Mouse (Mus musculus) liver, postnatal 0 days (tissue): Measurements from ENCODE around the gene Themis. TPM values are rescaled to one million over a fixed set of nuclear protein-coding genes. Genes with fewer than 3 reads are reported as not detected.

Source experiments
- ATAC-seq: fragments of 200-750 bp; cut with Nextera tagmentation; 2 replicates; pipeline ENCODE4 v1.8.0; 2017; ENCODE audit warnings: mild to moderate bottlenecking, moderate library complexity
- DNase-seq: peaks from one replicate; pipeline ENCODE4 v3.0.0-alpha.2; 2016
- H3K27ac ChIP-seq: fragments of 300-500 bp; sonication (generic); 2 replicates; pipeline ENCODE4 v1.5.1; 2014; ENCODE audit warnings: antibody characterized with exemption, moderate library complexity, mild to moderate bottlenecking, low read depth
- H3K27me3 ChIP-seq: fragments of 300-500 bp; sonication (generic); 2 replicates; pipeline ENCODE4 v1.6.1; 2014; ENCODE audit warnings: low read length, control low read depth, mixed read lengths; ENCODE audit not compliant: insufficient read depth
- H3K36me3 ChIP-seq: fragments of 300-500 bp; sonication (generic); replicated peaks from 2 replicates; pipeline ENCODE4 v1.6.1; 2014; ENCODE audit warnings: mild to moderate bottlenecking, control low read depth, low read length, moderate library complexity, mixed read lengths; ENCODE audit not compliant: insufficient read depth
- H3K4me1 ChIP-seq: fragments of 300-500 bp; sonication (generic); 2 replicates; pipeline ENCODE4 v1.6.1; 2014; ENCODE audit warnings: antibody characterized with exemption, mild to moderate bottlenecking, control low read depth; ENCODE audit not compliant: insufficient read depth
- H3K4me2 ChIP-seq: fragments of 300-500 bp; sonication (generic); 2 replicates; pipeline ENCODE4 v1.6.1; 2014; ENCODE audit warnings: low read depth, mild to moderate bottlenecking, low read length, moderate library complexity, mixed read lengths
- H3K4me3 ChIP-seq: fragments of 300-500 bp; sonication (generic); 2 replicates; pipeline ENCODE4 v1.5.1; 2014; ENCODE audit warnings: low read depth, low read length
- H3K9ac ChIP-seq: fragments of 300-500 bp; sonication (generic); replicated peaks from 2 replicates; pipeline ENCODE4 v1.6.1; 2014; ENCODE audit warnings: mild to moderate bottlenecking, moderate library complexity
- H3K9me3 ChIP-seq: fragments of 300-500 bp; sonication (generic); 2 replicates; pipeline ENCODE4 v1.6.1; 2016; ENCODE audit warnings: mild to moderate bottlenecking, control low read depth, low read length, mixed read lengths
- CTCF ChIP-seq: sonication (generic); IDR thresholded peaks from 2 replicates; pipeline ENCODE4 v1.5.1; 2016; ENCODE audit warnings: antibody characterized with exemption, low read depth
- EP300 ChIP-seq: IDR thresholded peaks from 2 replicates; pipeline ENCODE4 v1.6.1; 2016; ENCODE audit warnings: antibody characterized with exemption, low read depth, mild to moderate bottlenecking
- WGBS: fragments of 180-500 bp; shearing (Covaris S2); extraction: QIAGEN DNeasy Blood & Tissue Kit; methylation state at CpG from one replicate; pipeline ENCODE4 v1.1.7; 2014; ENCODE audit not compliant: insufficient replicate concordance; 5-methylcytosine and 5-hydroxymethylcytosine counted together
- polyA plus RNA-seq: library from polyadenylated mRNA; unstranded; fragments of >200 nt; fragmentation: Nextera tagmentation; extraction: Ambion mirVana; gene quantifications from 2 replicates; pipeline ENCODE4 v1.2.1, GENCODE M21; 2015

Gene Themis
- polyA plus RNA-seq, 1 experiment from 2014 or later = not detected

DNA sequence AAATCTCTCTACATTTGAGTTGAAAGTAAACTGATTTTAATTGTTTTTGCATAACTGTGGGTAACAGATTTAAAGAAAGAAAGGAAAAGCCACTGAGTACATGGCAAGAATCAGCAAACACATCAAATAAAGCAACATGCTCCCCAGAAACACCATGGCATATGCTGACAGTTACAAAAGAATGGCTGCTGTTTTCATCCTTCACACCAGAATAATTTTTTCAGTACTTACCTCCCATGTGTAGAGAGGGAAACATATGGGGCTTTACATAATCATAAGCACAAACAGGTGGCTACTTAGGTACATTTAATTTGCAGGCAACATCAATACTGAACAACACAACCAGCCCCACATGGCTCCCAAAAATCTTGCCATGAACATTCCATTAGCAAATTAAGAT is 86.8 kb downstream of the Themis start:
- Histone ChIP-seq H3K9ac (no peak overlapping the region), H3K36me3 (no peaks in the 10 kb centered on the region), H3K4me3 (no peak overlapping the region), H3K27me3 (no peaks in the 10 kb centered on the region), H3K4me2 (no peak overlapping the region), H3K9me3 (no peaks in the 10 kb centered on the region), H3K4me1 (no peaks in the 10 kb centered on the region), H3K27ac (no peak overlapping the region)
- TF ChIP-seq EP300 (no peak), CTCF (no peak)
- no peak for DNase-seq
- no peak for ATAC-seq

DNA sequence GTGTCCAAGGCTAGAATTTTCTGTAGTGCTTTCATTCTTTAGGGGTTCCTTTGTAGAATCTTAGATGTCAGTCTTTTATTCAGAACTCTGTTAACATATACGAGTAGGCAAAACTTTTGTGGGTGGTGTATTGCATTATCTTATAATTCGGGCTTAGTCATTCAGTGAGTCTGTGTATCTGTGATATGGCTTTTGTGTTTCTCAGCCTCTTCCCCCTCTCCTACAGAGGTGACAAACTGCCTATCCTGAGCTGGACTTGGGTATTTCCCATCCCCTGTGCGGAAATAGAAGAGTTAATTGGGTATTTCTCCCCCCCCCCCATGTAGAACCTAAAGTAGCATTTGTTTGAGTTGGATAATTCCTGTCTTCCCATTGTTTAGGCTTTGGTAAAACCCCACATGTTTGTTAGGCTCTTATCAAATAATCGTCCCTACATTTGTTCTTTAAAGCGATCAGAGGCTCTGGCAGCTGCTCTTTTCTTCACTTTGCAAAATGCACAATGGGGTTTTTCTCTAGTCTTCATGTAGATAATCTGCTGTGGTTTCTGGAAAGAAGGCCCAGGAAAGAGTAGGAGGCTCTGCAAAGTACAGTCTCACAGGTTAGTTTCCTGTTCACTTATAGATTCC is 108.7 kb downstream of the Themis start:
- no peak for TF ChIP-seq CTCF
- TF ChIP-seq EP300 = no peak
- no peak overlapping the region for H3K9ac ChIP-seq
- no peaks in the 10 kb centered on the region for H3K9me3 ChIP-seq
- H3K27ac ChIP-seq = no peak overlapping the region
- no peak for DNase-seq
- no peak overlapping the region for H3K4me3 ChIP-seq
- ATAC-seq = no peak; the same call in 1 of the 2 replicates
- 47% methylated on average over 5 of the region's 5 CpGs for WGBS
- no peaks in the 10 kb centered on the region for H3K4me1 ChIP-seq
- H3K27me3 ChIP-seq = no peaks in the 10 kb centered on the region
- H3K36me3 ChIP-seq = no peaks in the 10 kb centered on the region
- H3K4me2 ChIP-seq = no peak overlapping the region

DNA sequence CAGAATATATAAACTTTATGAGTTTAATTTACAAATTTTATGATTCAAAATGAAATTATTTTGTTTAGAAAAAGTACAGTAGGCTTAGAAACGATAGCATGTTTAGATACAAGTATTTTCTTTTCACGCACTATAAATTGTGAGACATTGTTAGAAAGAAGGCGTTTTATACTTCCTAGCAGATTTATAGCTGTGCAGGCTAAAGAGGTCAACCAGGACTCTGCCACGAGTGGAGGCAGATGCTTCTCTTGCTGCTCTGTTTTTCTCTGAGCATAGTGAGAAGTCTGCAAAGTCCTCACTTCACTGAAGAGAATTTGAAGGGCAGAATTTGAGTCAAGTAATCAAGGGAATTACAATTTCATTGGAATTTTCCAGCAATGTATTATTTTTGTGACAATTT is 131.3 kb downstream of the Themis start:
- Histone ChIP-seq H3K36me3 (no peaks in the 10 kb centered on the region), H3K9ac (no peak overlapping the region)

DNA sequence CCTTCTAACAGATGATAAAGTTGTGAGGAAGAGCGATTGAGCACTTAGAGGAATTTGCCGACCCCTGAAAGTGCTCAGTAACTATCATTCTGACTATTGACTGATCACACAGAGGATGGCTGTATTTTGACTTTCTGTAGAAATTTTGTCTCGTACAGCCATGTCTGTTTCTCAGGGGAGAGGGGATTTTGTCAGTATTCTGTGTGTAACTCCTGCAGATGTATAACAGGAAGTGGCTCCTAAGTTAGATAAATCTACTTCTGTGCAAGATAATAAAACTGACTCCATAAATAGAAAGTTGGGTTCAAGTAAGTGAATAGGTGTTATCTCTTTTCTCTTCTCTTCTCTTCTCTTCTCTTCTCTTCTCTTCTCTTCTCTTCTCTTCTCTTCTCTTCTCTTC is 137.0 kb downstream of the Themis start:
- 63% methylated on average over 3 of the region's 3 CpGs for WGBS
- no peak overlapping the region for H3K4me2 ChIP-seq
- H3K9ac ChIP-seq = no peak overlapping the region
- no peaks in the 10 kb centered on the region for H3K4me1 ChIP-seq
- ATAC-seq = no peak
- H3K9me3 ChIP-seq = no peaks in the 10 kb centered on the region
- H3K27me3 ChIP-seq = no peaks in the 10 kb centered on the region
- DNase-seq = no peak
- no peaks in the 10 kb centered on the region for H3K36me3 ChIP-seq
- no peak for TF ChIP-seq CTCF
- TF ChIP-seq EP300 = no peak
- no peak overlapping the region for H3K27ac ChIP-seq
- H3K4me3 ChIP-seq = no peak overlapping the region

More for the DNA sequence above, 131.3 kb downstream of the Themis start:
- H3K9me3 ChIP-seq = no peaks in the 10 kb centered on the region
- DNase-seq (no peak), ATAC-seq (no peak)
- H3K27me3 ChIP-seq = no peaks in the 10 kb centered on the region
- 60% methylated on average over 4 of the region's 4 CpGs for WGBS
- H3K4me2 ChIP-seq = no peak overlapping the region
- H3K4me3 ChIP-seq = no peak overlapping the region
- H3K4me1 ChIP-seq = no peaks in the 10 kb centered on the region
- TF ChIP-seq CTCF (no peak), EP300 (no peak)
- no peak overlapping the region for H3K27ac ChIP-seq

DNA sequence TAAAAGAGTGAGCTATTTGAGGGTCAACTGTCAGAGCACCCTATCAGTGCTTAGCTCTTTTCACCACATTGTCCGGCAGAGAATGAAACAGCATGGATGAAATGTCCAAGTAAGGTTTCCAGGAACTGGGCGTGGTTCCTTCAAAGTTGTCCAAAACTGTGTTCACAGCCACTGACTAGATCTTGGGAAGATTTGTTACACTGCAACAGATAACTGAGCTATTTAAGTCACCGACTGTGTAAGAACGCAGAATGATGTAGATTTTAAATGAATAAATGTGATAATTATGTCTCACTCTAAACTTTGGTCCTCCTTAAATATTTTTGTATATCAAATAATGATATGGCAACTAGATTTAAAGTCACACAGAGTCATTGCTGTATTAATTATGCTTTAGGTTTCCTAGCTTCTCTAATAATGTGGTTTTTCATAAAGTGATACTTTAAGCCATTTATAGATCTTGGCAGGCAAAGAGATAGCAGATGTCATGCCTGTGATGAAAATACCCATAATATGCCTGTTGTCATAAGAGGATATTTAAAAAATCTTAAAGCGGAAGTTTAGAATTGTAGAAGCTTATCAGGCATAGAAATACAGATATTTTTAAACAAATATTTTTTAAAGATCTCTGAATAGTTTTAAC is 143.9 kb downstream of the Themis start:
- 77% methylated on average over 5 of the region's 5 CpGs for WGBS
- H3K4me1 ChIP-seq = no peaks in the 10 kb centered on the region
- H3K36me3 ChIP-seq = no peaks in the 10 kb centered on the region
- no peak for TF ChIP-seq CTCF
- no peak for TF ChIP-seq EP300
- no peaks in the 10 kb centered on the region for H3K9me3 ChIP-seq
- no peak overlapping the region for H3K4me2 ChIP-seq
- no peaks in the 10 kb centered on the region for H3K27me3 ChIP-seq
- ATAC-seq (no peak), DNase-seq (no peak)
- no peak overlapping the region for H3K27ac ChIP-seq
- H3K9ac ChIP-seq = no peak overlapping the region
- H3K4me3 ChIP-seq = no peak overlapping the region

DNA sequence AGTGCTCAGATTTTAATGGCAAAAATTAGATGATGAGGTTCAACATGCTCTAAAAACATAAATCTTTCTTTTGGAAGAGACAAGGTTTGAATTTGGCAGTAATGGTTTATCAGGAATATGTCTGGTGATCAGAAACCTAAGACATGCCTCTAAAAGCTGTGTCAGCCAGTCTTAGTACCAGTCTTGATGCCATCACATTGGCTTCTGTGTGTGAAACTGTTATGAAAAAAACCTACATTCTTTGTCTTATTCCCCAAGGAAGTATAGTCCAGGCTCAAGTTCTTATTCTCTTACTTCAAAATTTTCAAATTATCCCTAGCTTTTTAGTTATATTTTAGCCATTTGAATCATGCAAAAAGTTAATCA is 144.4 kb downstream of the Themis start:
- no peak for ATAC-seq
- Histone ChIP-seq H3K27ac (no peak overlapping the region), H3K36me3 (no peaks in the 10 kb centered on the region), H3K4me2 (no peak overlapping the region), H3K9ac (no peak overlapping the region), H3K4me3 (no peak overlapping the region), H3K27me3 (no peaks in the 10 kb centered on the region), H3K9me3 (no peaks in the 10 kb centered on the region), H3K4me1 (no peaks in the 10 kb centered on the region)
- DNase-seq = no peak
- TF ChIP-seq CTCF = no peak
